Mouse (Mus musculus) brain, adult 10 weeks (tissue): ENCODE data around the gene Zfp442. TPM values are rescaled to one million over a fixed set of nuclear protein-coding genes. Genes with fewer than 3 reads are reported as not detected.

Experiments used
- polyA plus RNA-seq: library from polyadenylated mRNA; stranded (reverse); fragments of 350-450 nt; fragmentation: Illumina TruSeq; extraction: RNeasy Lipid Tissue Mini Kit (QIAGEN cat#74804); gene quantifications from one replicate; pipeline ENCODE4 v1.2.3, GENCODE M21; 2015; ENCODE audit warnings: low read depth, low replicate concordance

The Zfp442 gene
- polyA plus RNA-seq = 3.9 TPM

DNA sequence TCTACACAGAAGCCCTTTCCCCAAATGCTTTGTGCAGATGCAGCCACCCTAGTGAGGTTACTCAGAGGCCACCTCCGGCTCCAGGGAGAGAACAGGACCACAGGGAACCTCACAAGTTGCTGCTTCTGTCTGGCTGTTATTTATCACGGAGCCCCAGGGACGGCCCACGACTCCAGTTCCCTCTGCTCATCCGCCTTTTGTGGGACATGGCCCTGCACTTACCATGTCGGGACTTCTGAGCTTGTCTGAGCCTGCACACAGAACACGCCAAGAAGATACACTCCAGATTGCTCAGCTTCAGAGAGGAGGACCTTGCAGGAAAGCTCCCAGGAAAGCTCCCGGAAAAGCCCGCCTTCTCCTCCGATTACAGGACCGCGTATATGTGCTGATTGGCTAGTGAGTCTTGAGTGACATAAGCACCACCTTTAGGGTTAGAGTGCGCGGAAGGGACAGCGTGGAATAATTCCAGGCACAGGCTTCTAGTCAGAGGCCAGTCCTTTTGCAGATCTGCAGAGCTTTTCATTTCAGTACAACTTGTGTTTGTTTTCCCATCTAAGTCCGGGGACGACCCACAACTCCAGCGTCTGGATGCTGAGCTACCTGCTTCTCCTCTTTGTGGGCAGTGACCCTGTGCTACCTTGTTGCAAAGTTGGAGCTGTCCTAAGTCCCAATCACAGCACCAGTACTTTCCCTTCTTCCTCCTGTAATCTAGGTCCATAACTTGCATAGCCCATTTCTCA lies at the start of gene Zfp442:
Zfp442 (minus strand) TSS at position 307 of the 740 bp plus-strand sequence.

DNA sequence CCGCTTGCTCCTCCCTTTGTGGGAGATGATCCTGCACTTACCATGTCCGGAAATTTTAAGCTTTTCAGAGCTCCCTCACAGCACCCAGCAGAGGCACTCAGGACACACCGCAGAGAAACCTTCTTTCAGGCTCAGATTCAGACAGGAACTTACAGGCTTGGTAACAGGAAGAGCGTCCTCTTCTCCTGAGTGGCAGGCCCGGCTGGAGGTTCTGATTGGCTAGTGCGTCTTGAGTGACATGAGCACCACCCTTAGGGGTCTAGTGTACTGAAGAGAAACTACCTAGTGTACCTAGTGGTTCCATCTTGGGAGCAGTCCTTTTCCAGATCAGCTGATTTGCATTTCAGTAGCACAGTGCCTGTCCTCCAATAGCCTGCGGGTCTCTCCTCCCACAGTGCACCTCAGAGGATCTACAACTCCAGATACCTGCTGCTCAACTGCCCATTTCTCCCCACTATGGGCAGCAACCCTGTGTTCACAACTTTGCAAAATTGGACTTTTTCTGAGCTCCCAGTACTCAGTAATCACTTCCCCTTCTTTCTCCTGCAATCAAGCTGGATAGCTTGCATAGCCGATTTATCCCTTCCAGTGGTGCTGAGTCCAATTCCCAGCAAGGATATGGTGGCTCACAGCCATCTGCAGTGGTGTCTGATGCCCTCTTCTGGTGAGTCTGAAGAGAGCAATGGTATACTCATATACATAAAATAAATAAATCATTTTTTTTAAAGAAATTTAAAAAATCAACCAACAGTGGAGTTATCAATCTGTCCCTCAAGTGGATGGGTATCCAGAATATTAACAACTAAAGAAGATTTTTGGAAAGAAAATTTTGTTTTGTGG lies 33.9 kb upstream of the Zfp442 start, which contains the start of gene Zfp345:
Zfp345 (minus strand) TSS at position 153 of the 840 bp plus-strand sequence.

DNA sequence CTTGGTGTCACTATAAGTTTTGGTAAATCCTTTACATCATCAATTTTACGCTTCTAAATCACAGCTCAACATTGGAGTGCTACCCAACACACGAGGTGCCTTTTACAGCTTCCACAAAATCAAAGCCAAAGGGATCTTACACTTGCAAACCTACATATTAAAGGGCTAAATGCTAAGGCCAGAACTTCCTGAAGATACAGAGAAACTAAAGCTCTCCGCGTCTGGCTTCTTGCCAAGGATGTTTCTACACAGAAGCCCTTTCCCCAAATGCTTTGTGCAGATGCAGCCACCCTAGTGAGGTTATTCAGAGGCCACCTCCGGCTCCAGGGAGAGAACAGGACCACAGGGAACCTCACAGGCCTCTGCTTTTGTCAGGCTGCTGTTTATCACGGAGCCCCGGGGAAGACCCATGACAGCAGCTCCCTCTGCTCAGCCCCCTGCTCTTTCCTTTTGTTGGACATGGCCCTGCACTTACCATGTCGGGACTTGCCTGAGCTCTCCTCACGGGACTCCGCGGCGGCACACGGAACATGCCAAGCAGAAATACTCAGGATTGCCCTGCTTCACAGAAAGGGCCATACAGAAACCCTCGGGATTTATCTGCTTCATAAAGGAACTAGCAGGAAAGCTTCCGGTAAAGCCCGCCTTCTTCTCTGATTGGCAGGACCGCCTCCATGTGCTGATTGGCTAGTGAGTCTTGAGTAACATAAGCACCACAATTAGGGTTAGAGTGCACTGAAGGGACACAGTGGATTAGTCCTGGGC lies 89.0 kb downstream of the Zfp442 start, which contains the start of gene 3300002I08Rik:
3300002I08Rik (minus strand) TSS at position 653 of the 765 bp plus-strand sequence.

Other genes with a start within 250 kb of the Zfp442 start
- gene Zfp937, start 233.4 kb downstream of the Zfp442 start, polyA plus RNA-seq = 5.2 TPM
- 0.83 TPM for gene Gm21994, start 195.9 kb downstream of the Zfp442 start, polyA plus RNA-seq
- gene Gm14124, start 194.0 kb downstream of the Zfp442 start, polyA plus RNA-seq = not detected
- gene Gm10130, start 127.8 kb downstream of the Zfp442 start, polyA plus RNA-seq = not detected
- 7.0 TPM for gene 3300002I08Rik, start 88.7 kb downstream of the Zfp442 start, polyA plus RNA-seq
- not detected for gene Zfp345, start 33.6 kb upstream of the Zfp442 start, polyA plus RNA-seq
- not detected for gene Cst7, start 118.9 kb upstream of the Zfp442 start, polyA plus RNA-seq
- 62.7 TPM for gene Apmap, start 157.1 kb upstream of the Zfp442 start, polyA plus RNA-seq
- 17.8 TPM for gene Acss1, start 217.0 kb upstream of the Zfp442 start, polyA plus RNA-seq
- gene Vsx1, start 237.9 kb upstream of the Zfp442 start, polyA plus RNA-seq = 0.10 TPM